ENCODE assay signal across 14 mouse cellular contexts in the genomic region with DNA sequence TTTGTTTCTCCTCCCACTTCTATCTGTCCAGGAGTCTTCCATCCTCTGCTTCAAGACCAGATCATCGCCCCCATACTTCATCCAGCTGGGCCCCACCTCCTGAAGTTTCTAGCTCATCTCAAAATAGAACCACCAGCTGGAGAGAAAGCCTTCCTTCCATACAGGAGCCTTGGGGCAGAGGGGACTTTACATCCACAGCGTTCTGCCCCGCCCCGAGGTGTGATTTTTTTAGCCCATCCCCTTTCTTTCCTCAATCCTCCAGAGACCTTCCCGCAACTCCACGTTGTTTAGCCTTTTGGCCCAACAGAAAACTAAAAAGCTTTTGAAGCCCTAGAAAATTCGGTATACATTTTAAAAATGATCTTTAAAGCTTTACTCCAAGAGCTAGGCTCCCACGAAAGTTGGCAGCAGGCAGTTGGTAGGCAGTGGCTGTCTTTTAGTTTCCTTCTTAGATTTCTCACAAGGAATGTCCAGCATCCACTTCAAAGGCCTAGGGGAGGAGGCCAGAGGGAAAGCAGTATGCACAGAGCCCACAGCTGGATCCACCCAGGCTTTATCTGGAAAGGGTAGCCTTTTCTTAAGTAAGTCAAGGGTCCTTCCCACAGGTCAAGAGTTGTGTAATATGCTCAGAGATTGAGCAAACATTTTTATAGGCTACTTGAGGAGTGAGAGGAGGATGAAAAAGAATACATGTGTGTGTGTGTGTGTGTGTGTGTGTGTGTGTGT. TPM values are rescaled to one million over a fixed set of nuclear protein-coding genes. Genes with fewer than 3 reads are reported as not detected.
DNase-seq lines count a peak whose midpoint lies in the region; ATAC-seq lines count a peak whose summit lies in the region.
"Had no signal": no experiment of that assay in that cellular context is flagged by ENCODE, and none has a peak within 500 bp of the region (broad histone marks: within the 10 kb centered on the region; RNA-seq: fewer than 3 reads in every experiment).

No protein-coding gene starts in this region.

- 55% methylated on average over 8 of the region's 8 CpGs for WGBS in limb, embryonic 15.5 days
- 75% methylated on average over 8 of the region's 8 CpGs for WGBS in limb, embryonic 10.5 days
- 61% methylated on average over 8 of the region's 8 CpGs for WGBS in embryonic facial prominence, embryonic 14.5 days
- WGBS in lung, embryonic 15.5 days = 47% methylated on average over 8 of the region's 8 CpGs
- 81% methylated on average over 8 of the region's 8 CpGs for WGBS in hindbrain, embryonic 13.5 days

- no peaks in the 10 kb centered on the region for H3K36me3 ChIP-seq in limb, embryonic 15.5 days
- H3K36me3 ChIP-seq in limb, embryonic 10.5 days = no peaks in the 10 kb centered on the region
- no peaks in the 10 kb centered on the region for H3K36me3 ChIP-seq in embryonic facial prominence, embryonic 14.5 days (ENCODE audit: control insufficient read depth, insufficient read depth, low read length)
- no peaks in the 10 kb centered on the region for H3K36me3 ChIP-seq in lung, embryonic 15.5 days
- H3K36me3 ChIP-seq in hindbrain, embryonic 13.5 days = no peaks in the 10 kb centered on the region
- H3K36me3 ChIP-seq: liver, embryonic 15.5 days; midbrain, embryonic 12.5 days; neural tube, embryonic 12.5 days had no signal

- no peak overlapping the region for H3K4me2 ChIP-seq in limb, embryonic 15.5 days
- H3K4me2 ChIP-seq in embryonic facial prominence, embryonic 14.5 days (ENCODE audit: low read depth, low read length) = no peak overlapping the region
- no peak overlapping the region for H3K4me2 ChIP-seq in lung, embryonic 15.5 days
- H3K4me2 ChIP-seq in hindbrain, embryonic 13.5 days = no peak overlapping the region
- H3K4me2 ChIP-seq: heart, embryonic 11.5 days; liver, embryonic 15.5 days; midbrain, embryonic 12.5 days; neural tube, embryonic 12.5 days had no signal

- H3K27me3 ChIP-seq in limb, embryonic 15.5 days = no peaks in the 10 kb centered on the region
- H3K27me3 ChIP-seq in limb, embryonic 10.5 days (ENCODE audit: low read depth, poor library complexity, severe bottlenecking) = no peaks in the 10 kb centered on the region
- H3K27me3 ChIP-seq in embryonic facial prominence, embryonic 14.5 days (replicated peaks; ENCODE audit: control insufficient read depth, insufficient read depth, low read length) = no peaks in the 10 kb centered on the region
- H3K27me3 ChIP-seq in lung, embryonic 15.5 days = no peaks in the 10 kb centered on the region; the same call in 1 of the 2 replicates
- no peaks in the 10 kb centered on the region for H3K27me3 ChIP-seq in hindbrain, embryonic 13.5 days
- H3K27me3 ChIP-seq: liver, embryonic 15.5 days; midbrain, embryonic 12.5 days; neural tube, embryonic 12.5 days had no signal

- no peak overlapping the region for H3K9ac ChIP-seq in limb, embryonic 15.5 days
- no peak overlapping the region for H3K9ac ChIP-seq in embryonic facial prominence, embryonic 14.5 days (ENCODE audit: low read depth, low read length)
- no peak overlapping the region for H3K9ac ChIP-seq in lung, embryonic 15.5 days
- H3K9ac ChIP-seq in hindbrain, embryonic 13.5 days = no peak overlapping the region
- H3K9ac ChIP-seq: liver, embryonic 15.5 days; midbrain, embryonic 12.5 days; neural tube, embryonic 12.5 days had no signal

- H3K4me3 ChIP-seq in limb, embryonic 15.5 days = no peak overlapping the region
- no peak overlapping the region for H3K4me3 ChIP-seq in limb, embryonic 10.5 days
- H3K4me3 ChIP-seq in embryonic facial prominence, embryonic 14.5 days (ENCODE audit: low read depth, low read length) = no peak overlapping the region
- H3K4me3 ChIP-seq in lung, embryonic 15.5 days = no peak overlapping the region
- H3K4me3 ChIP-seq in hindbrain, embryonic 13.5 days = no peak overlapping the region
- H3K4me3 ChIP-seq: erythroblast, embryonic 14.5 days; liver, embryonic 15.5 days; midbrain, embryonic 12.5 days; neural tube, embryonic 12.5 days had no signal

- H3K9me3 ChIP-seq in limb, embryonic 15.5 days = no peaks in the 10 kb centered on the region
- H3K9me3 ChIP-seq in limb, embryonic 10.5 days (replicated peaks) = no peaks in the 10 kb centered on the region
- H3K9me3 ChIP-seq in embryonic facial prominence, embryonic 14.5 days (ENCODE audit: control insufficient read depth, low read length) = no peaks in the 10 kb centered on the region
- H3K9me3 ChIP-seq in lung, embryonic 15.5 days = no peaks in the 10 kb centered on the region
- no peaks in the 10 kb centered on the region for H3K9me3 ChIP-seq in hindbrain, embryonic 13.5 days
- H3K9me3 ChIP-seq: liver, embryonic 15.5 days; midbrain, embryonic 12.5 days; neural tube, embryonic 12.5 days had no signal

- peak overlapping the region; percentile 43; the same call in 1 of the 2 replicates for H3K27ac ChIP-seq in limb, embryonic 15.5 days
- H3K27ac ChIP-seq in limb, embryonic 10.5 days = no peak overlapping the region
- H3K27ac ChIP-seq in embryonic facial prominence, embryonic 14.5 days (replicated peaks; ENCODE audit: low read depth, low read length) = peak overlapping the region; percentile 15; the same call in 1 of the 2 replicates
- H3K27ac ChIP-seq in lung, embryonic 15.5 days = no peak overlapping the region
- H3K27ac ChIP-seq in hindbrain, embryonic 13.5 days = no peak overlapping the region
- H3K27ac ChIP-seq: liver, embryonic 15.5 days; midbrain, embryonic 12.5 days; neural tube, embryonic 12.5 days had no signal

- no peak for ATAC-seq in limb, embryonic 15.5 days (ENCODE audit: insufficient number of reproducible peaks, low FRiP score, low TSS enrichment, low read depth)
- no peak for ATAC-seq in embryonic facial prominence, embryonic 14.5 days (ENCODE audit: low read depth)
- peak; percentile 69; the same call in 1 of the 2 replicates for ATAC-seq in lung, embryonic 15.5 days (ENCODE audit: borderline replicate concordance, extremely low read depth, low FRiP score, low TSS enrichment)
- ATAC-seq in hindbrain, embryonic 13.5 days (ENCODE audit: low FRiP score) = no peak
- ATAC-seq: intestine, embryonic 16.5 days had no signal

- DNase-seq in limb, embryonic 10.5 days (ENCODE audit: low spot score) = no peak
- peak; percentile 40 for DNase-seq in embryonic facial prominence, embryonic 14.5 days (ENCODE audit: low spot score)
- DNase-seq in right cerebral cortex, postnatal 36 days (ENCODE audit: low spot score in 2 of 2) = peak; percentile 38 to 58
- no peak for DNase-seq in thymus, postnatal 14 days
- DNase-seq: adrenal gland, postnatal 36 days had no signal

- H3K4me1 ChIP-seq in limb, embryonic 15.5 days = 0 out of 2 replicates have a peak, but pooled peaks cover 4% of the 10 kb centered on the region
- H3K4me1 ChIP-seq in limb, embryonic 10.5 days = no peaks in the 10 kb centered on the region
- H3K4me1 ChIP-seq in embryonic facial prominence, embryonic 14.5 days (ENCODE audit: control insufficient read depth, insufficient read depth, low read length) = no peaks in the 10 kb centered on the region
- peaks cover 8% of the 10 kb centered on the region; the same call in 1 of the 2 replicates for H3K4me1 ChIP-seq in lung, embryonic 15.5 days
- H3K4me1 ChIP-seq in hindbrain, embryonic 13.5 days (replicated peaks) = no peaks in the 10 kb centered on the region
- H3K4me1 ChIP-seq: midbrain, embryonic 12.5 days; neural tube, embryonic 12.5 days had no signal

RNA-seq across cellular contexts. Expression of a gene that starts 20.1 kb away (rescaled TPM):
- 63.1 and 97.0 TPM in 2 replicates for polyA plus RNA-seq in limb, embryonic 15.5 days (2015; fragmentation: Nextera tagmentation; extraction: Ambion mirVana)
- 87.3 and 88.1 TPM in 2 replicates for polyA plus RNA-seq in limb, embryonic 10.5 days (2016; fragmentation: Nextera tagmentation; extraction: Ambion mirVana)
- polyA plus RNA-seq in embryonic facial prominence, embryonic 14.5 days (2014; fragmentation: Nextera tagmentation; extraction: Ambion mirVana) = 74.3 and 81.3 TPM in 2 replicates
- 74.7 and 76.9 TPM in 2 replicates for polyA plus RNA-seq in lung, embryonic 15.5 days (2015; fragmentation: Nextera tagmentation; extraction: Ambion mirVana)
- 86.2 and 92.6 TPM in 2 replicates for polyA plus RNA-seq in hindbrain, embryonic 13.5 days (2015; fragmentation: Nextera tagmentation; extraction: Ambion mirVana)

Comparison
In these comparisons a context has a peak if more than half of its experiments do, and no peak if none do; other contexts are left out.
1. H3K27ac ChIP-seq: peak in limb, embryonic 15.5 days (single experiment) and embryonic facial prominence, embryonic 14.5 days (single experiment); none in limb, embryonic 10.5 days (single experiment), lung, embryonic 15.5 days (single experiment) and hindbrain, embryonic 13.5 days (single experiment).
2. DNase-seq: peak in embryonic facial prominence, embryonic 14.5 days (single experiment) and right cerebral cortex, postnatal 36 days (2 of 2); none in limb, embryonic 10.5 days (single experiment) and thymus, postnatal 14 days (single experiment).